28 mouse cellular contexts compared by ENCODE assay signal in genomic region chr2:59434820-59435219, GRCm38 (mm10). TPM values are rescaled to one million over a fixed set of nuclear protein-coding genes. Genes with fewer than 3 reads are reported as not detected.
"Had no signal": no experiment of that assay in that cellular context is flagged by ENCODE, and none has a peak within 500 bp of the region (broad histone marks: within the 10 kb centered on the region; RNA-seq: fewer than 3 reads in every experiment).

No protein-coding gene starts in this region.

- H3K4me2 ChIP-seq: embryonic facial prominence, embryonic 12.5 days; embryonic facial prominence, embryonic 13.5 days; embryonic facial prominence, embryonic 15.5 days; forebrain, embryonic 12.5 days; forebrain, embryonic 13.5 days; forebrain, embryonic 15.5 days had no signal

- H3K4me3 ChIP-seq: embryonic facial prominence, embryonic 10.5 days; embryonic facial prominence, embryonic 12.5 days; embryonic facial prominence, embryonic 13.5 days; embryonic facial prominence, embryonic 15.5 days; erythroblast, embryonic 14.5 days; forebrain, embryonic 10.5 days; forebrain, embryonic 12.5 days; forebrain, embryonic 13.5 days; forebrain, embryonic 15.5 days; gastrocnemius, adult 2 months; heart, adult 2 months had no signal

- ATAC-seq: forebrain, embryonic 13.5 days; forebrain, embryonic 14.5 days; forebrain, embryonic 15.5 days; forebrain, embryonic 16.5 days; forebrain, postnatal 0 days had no signal

- H3K27me3 ChIP-seq: embryonic facial prominence, embryonic 12.5 days; embryonic facial prominence, embryonic 13.5 days; embryonic facial prominence, embryonic 15.5 days; forebrain, embryonic 12.5 days; forebrain, embryonic 13.5 days; forebrain, embryonic 15.5 days had no signal

- H3K9ac ChIP-seq: embryonic facial prominence, embryonic 12.5 days; embryonic facial prominence, embryonic 13.5 days; embryonic facial prominence, embryonic 15.5 days; forebrain, embryonic 12.5 days; forebrain, embryonic 13.5 days; forebrain, embryonic 15.5 days; forebrain, postnatal 0 days had no signal

- H3K9me3 ChIP-seq: embryonic facial prominence, embryonic 12.5 days; embryonic facial prominence, embryonic 13.5 days; embryonic facial prominence, embryonic 15.5 days; forebrain, embryonic 10.5 days; forebrain, embryonic 12.5 days; forebrain, embryonic 13.5 days; forebrain, embryonic 15.5 days had no signal

- H3K4me1 ChIP-seq: embryonic facial prominence, embryonic 10.5 days; forebrain, embryonic 10.5 days had no signal

- H3K27ac ChIP-seq: embryonic facial prominence, embryonic 10.5 days; embryonic facial prominence, embryonic 12.5 days; embryonic facial prominence, embryonic 13.5 days; embryonic facial prominence, embryonic 15.5 days; forebrain, embryonic 10.5 days; forebrain, embryonic 12.5 days; forebrain, embryonic 13.5 days; forebrain, embryonic 15.5 days; gastrocnemius, adult 2 months; heart, adult 2 months had no signal

- H3K36me3 ChIP-seq: embryonic facial prominence, embryonic 10.5 days; embryonic facial prominence, embryonic 12.5 days; embryonic facial prominence, embryonic 13.5 days; embryonic facial prominence, embryonic 15.5 days; forebrain, embryonic 10.5 days; forebrain, embryonic 12.5 days; forebrain, embryonic 15.5 days had no signal

- DNase-seq: cerebellum, adult 2 months; cerebellum, adult 8-10 months; cerebellum, adult 9-10 months; cerebellum, adult 9-11 months; cerebellum, postnatal 10 days; cerebellum, postnatal 14 days; cerebellum, postnatal 25 days; cerebellum, postnatal 36 days; embryo, embryonic 11 days; forebrain, postnatal 0 days; gastrocnemius, adult 2 months; gastrocnemius, postnatal 10 days; gastrocnemius, postnatal 14 days; gastrocnemius, postnatal 25 days; gastrocnemius, postnatal 36 days; heart, adult 18-20 months; heart, adult 2 months had no signal

RNA-seq across cellular contexts. Expression of gene Dapl1, which starts 49.6 kb away (rescaled TPM):
- polyA plus RNA-seq: erythroblast, embryonic 14.5 days; forebrain, embryonic 13.5 days; forebrain, embryonic 15.5 days; forebrain, embryonic 16.5 days; heart, adult 2 months had no signal
